Mouse (Mus musculus) left cerebral cortex, adult 18-20 months (tissue): Measurements from ENCODE around the gene Gli1. TPM values are rescaled to one million over a fixed set of nuclear protein-coding genes. Genes with fewer than 3 reads are reported as not detected.
"Not testable (repeated sequence)": the region's sequence is repeated elsewhere in the genome, so short reads cannot be mapped to it uniquely, and the experiment has no call there.

Source experiments
- DNase-seq, 2 experiments: peaks; one replicate each; pipeline ENCODE4 v3.0.0; 2021 to 2022; ENCODE audit warnings: low spot score in 2 of 2, mixed read lengths in 1 of 2
- total RNA-seq, 2 experiments: library from RNA; stranded (reverse); gene quantifications; 2 replicates each; pipeline ENCODE4 v1.2.3; 2021

Gli1 gene
- total RNA-seq, 2 experiments from 2014 or later, result 3.0 to 4.4 TPM

DNA sequence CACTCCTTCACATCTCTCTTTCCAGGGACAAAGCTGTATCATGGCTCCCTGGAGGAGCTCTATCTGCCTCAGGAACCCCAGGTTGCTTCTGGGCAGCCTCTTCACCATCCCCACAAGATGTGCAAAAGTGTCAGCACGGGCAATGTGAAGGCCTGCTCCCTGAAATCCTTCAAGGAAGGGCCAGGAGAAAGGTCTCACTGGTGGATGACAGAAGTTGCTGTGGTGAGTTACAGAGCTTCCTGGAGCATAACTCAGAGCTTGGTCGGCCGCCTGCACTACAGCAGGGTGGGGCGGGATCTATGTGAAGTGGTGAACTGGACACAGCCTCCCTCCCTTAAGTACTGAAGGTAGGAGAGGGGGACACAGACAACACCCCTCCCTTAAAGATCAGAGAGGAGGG, 19.1 kb downstream of the Gli1 start:
- DNase-seq, result no peak

DNA sequence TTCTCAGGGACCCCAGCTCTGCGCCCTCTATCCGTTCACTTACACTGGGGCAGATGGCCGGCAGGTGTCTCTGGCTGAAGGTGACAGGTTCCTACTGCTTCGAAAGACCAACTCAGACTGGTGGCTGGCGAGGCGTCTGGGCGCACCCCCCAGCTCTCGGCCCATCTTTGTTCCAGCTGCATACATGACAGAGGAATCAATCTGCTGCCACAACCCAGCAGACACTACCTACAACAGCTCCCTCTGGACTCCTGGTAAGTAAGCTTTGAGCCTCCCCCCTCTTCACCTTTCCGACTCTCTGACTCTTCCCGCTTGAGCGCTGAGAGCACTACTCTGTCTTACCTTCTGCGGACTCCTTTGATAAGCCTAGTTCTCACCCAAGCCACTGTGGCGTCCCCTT, 19.6 kb downstream of the Gli1 start:
- DNase-seq, result no peak

DNA sequence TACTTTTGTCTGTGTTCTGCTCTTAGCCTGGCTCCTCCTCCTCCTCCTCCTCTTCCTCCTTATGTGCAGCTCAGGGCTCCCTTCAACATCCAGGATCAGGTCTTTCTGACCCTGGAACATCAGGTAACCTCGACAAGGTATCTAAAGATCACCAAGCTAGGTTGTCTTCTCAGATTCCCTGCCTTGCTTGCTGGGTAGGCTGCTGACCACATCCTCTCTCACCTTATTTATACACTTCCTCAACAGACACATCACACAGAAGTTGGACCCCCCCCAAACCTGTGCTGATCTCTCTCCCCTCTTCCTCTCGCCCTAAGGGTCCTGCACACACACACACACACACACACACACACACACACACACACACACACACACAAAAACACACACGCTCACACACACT, 20.2 kb downstream of the Gli1 start, which contains the start of gene Arhgap9:
Gene Arhgap9 (plus strand): TSS at position 344 of the 400 bp plus-strand sequence.
- DNase-seq, result no peak

DNA sequence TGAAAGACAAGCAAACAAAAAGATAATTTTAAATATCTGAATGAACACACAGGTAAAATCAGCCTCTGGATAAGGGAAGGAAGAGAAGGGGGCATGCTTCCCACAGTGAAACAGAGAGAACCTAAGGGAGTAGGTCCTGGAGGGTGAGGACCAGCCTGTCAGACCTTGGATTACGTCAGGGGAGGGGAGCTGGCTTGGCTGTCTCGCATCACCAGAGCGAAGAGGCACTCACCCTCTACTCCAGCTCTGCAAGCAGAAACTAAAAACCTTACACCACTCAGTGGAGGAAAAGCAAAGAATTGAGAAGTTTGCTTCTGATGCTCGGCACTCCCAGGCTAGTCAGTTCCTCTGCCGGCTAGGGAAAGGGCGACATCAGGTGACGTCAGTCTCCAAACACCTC, 21.8 kb downstream of the Gli1 start:
- no peak for DNase-seq

DNA sequence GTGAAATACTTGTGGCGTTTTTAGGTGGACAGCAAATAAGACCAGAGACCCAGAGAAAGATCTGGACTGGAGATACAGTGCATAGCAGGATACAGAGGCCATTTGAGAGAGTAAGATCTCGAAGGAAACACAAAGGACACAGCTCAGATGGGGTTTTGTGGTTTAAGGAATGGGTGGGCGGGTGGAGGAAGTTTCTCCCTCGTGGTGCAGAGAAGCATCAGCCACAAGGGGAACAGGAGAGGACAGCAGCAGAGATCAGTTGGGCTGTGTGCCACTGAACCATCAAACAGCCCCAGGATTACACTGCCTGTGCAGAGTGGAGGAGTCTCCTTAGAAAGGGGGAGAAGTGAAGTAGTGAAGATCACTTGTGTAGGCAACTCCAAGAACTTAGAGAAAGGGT, 23.8 kb downstream of the Gli1 start:
- no peak for DNase-seq

DNA sequence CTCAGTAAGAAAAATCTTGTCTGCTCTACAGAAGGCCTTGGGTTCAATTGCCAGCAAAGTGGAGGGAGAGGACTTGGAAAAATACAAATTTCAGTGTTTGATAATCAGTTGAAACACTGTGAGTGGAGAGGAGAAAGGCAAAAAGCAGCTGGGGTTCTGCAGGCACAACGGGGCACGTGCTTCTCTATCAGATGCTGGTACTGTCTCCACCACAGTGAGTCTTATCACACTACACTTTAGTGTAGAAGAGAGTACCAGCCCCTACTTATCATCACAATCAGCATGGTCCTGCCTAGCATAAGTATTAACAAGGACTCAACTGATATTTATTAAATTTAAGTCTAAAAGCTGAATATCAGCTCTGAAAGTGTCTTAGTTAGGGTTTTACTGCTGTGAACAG, 24.5 kb downstream of the Gli1 start:
- no peak for DNase-seq

- not testable (repeated sequence) for DNase-seq
Measured at GRCm38 (mm10) chr10:127314950-127315349, 26.8 kb downstream of the Gli1 start.

- not testable (repeated sequence) for DNase-seq
Measured at GRCm38 (mm10) chr10:127313516-127313915, 28.3 kb downstream of the Gli1 start.

GRCm38 (mm10) chr10:127312858-127313257, 28.9 kb downstream of the Gli1 start:
- DNase-seq, result no peak

- DNase-seq, result peak; percentile 64 to 73
Measured at GRCm38 (mm10) chr10:127312356-127312676, 29.5 kb downstream of the Gli1 start.

- DNase-seq, result peak; percentile 94 to 95
Measured at GRCm38 (mm10) chr10:127311476-127312355, 30.1 kb downstream of the Gli1 start, which contains the start of gene Mars. Mars (minus strand) TSS chr10:127311786.

DNA sequence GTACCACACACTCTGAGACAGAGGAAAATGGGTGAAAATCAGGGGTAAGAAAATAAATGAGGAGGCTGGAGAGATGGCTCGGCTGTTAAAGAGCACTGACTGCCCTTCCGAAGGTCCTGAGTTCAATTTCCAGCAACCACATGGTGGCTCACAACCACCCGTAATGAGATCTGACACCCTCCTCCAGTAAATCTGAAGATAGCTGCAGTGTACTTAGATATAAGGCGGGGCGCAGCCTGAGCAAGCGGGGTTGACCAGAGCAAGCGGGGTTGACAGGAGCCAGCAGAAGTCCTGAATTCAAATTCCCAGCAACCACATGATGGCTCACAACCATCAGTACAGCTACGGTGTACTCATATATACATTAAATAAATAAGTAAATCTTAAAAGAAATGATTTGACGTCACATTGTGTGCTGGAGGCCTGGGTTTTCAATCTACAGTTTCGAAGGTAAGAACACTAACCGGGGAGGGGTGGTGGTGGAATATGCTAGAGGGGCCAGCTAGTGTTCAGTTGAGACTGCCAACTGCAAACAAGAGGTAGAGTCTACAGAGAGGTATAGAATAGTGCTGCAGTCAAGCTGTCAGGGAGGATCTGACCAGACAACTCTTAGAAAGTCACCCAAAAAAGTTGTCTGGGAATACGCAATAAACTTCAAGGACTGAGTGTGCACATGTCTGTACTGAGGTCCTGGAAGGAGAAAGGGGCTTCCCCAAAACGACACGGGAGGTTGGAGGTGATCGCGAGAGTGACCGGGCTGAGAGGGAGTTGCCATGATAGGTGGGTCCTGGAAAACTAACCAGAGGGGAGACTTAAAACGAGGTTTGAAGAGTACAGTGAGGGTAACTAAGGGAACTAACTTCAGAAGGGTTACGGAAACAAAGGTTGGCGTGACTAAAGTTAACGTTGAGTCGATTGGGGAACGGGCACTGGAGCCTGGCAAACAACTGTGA, 31.0 kb downstream of the Gli1 start:
- no peak for DNase-seq

DNA sequence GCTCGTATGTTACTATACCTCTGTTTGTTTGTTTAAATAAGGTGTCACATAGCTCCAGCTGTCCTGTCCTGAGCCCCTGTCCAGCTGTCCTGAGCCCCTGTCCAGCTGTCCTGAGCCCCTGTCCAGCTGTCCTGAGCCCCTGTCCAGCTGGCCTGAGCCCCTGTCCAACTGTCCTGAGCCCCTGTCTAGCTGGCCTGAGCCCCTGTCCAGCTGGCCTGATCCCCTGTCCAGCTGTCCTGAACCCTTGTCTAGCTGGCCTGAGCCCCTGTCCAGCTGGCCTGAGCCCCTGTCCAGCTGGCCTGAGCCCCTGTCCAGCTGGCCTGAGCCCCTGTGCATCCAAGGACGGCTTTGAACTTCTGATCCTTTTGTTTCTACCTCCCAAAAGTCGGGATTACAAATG, 32.6 kb downstream of the Gli1 start:
- DNase-seq, result not testable (repeated sequence)

DNA sequence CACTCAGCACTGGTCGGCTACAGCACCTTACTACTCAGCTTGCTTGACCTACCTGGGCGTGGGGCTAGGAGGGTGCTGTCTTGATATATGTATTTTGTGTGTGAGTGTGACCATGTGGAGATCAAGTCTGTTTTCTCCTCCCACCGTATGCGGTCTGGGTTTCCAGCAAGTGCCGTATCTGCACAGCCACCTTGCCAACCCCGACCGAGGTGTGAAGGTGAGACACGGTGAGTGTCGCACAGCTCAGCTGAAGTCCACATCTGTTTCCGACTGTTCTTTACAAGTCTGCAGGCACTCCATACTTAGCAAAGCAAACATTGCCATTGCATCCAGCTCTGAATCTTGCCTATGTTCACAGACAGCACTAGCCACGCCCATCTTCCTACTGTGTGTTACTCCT, 38.6 kb downstream of the Gli1 start:
- DNase-seq, result no peak

DNA sequence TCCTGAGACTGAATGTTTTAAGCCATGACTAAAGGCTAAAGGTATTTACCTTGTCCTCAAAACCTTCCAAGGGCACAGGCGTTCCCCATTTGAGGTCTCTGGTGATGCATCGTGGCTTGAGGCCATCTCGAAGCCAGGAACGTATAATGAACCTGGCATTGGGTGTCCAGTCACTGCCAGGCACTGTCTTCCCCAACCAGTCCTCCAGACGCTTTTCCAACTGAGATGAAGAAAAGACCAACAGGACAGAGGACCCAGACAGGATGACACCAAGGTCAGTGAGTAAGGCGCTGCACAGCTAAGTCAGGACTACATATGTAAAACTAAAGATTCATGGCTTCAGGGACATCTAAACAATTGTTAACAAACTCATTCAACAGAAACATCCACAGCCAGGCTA, 41.4 kb downstream of the Gli1 start:
- DNase-seq, result no peak

DNA sequence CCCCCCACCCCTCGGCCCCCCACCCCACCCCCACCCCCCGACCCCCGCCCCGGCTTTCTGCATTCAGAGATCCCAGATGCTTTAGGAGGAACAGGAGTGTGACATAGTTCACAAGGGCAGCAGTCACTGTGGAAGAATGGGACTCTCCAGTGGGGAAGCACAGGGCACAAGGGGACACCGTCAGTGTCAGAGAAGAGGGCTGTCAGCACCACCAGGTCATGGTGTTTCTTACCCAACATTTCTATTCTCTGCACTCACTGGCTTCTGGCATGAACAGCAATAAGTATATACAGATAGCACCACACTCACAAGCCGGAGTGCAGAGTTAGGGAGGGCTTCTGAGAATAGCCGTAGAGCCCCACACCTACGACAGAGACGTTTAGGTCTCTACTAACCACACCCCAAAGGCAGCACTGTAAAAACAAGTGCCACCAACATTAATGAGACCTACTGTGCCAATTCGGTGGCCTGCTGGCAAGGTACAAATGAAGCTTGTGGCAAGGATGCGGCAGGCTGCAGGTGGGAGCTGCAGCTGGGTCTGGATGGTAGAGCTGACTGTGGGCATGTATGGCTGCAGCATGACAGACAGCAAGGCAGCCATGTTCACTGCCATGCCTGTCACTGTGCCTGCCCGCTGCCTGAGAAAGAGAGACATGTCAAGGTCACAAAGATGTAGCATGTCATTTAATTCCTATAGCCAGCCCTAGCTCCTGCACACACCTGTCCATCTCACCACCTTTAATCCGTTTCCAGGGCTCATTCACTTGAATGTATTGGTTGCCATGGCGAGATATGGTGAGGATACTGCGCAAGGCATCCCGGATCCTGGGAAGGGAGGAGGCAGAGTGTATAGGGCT, 44.5 kb downstream of the Gli1 start:
- no peak for DNase-seq

DNA sequence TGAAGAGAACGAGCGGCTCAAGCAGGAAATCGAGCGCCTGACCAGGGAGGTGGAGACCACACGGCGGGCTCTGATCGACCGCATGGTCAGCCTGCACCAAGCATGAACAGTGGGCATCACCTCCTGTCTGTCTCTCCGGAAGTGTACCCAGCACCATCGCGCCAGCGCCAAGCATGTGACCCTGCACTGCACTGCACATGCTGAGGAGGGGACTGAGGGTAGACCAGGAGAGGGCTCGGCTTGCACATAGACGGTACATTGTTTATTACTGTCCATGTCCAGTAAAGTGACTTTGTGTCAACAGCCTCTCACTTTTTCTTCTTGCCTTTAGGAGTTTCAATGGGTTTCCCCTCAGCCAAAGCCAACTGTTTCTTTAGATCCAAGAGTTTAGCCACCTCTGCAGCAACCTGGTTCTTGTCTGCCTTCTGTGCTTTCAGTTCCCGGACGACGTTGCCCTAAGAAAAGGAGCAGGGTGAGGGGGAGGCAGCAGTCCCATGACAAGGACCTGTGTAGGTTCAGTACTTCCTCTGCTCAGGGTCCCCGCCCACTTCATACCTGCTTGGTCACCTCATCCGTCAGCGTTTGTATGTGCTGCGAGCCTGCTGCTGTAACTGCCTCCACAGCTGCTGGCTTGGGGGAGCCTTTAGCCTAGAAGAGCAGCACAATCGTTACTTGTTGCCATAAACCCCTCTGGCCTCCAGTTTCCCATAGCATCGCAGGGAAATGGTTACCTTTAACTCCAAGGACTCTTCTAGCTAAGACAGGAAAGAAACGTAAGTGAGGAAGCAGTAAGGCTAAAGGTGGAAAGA, 45.6 kb downstream of the Gli1 start:
- no peak for DNase-seq

DNA sequence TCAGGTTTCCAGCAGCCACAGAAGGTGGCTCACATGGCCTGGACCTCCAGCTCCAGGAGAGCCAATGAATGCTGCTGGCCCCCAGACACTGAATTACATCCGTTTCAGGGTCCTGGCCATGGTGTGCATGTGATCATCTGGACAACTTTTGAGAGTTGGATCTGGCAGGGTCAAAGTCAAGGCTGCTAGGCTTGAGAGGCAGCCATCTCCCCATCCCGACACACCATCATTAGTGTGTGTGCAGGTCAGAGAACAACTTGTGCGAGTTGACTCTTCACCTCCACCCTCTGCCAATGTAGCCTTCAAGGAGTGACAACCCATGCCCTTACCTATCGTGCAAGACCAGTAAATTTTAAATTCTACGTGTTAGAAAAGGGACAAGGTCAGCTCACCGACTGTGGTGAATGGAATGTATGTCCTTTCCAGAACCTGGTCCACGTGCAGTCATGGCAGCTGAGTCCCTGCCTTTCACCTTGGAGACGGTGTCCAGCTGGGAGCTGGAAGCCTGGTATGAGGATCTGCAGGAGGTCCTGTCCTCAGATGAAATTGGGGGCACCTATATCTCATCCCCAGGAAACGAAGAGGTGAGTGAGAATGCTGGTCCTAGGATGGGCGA, 46.8 kb downstream of the Gli1 start:
- no peak for DNase-seq

DNA sequence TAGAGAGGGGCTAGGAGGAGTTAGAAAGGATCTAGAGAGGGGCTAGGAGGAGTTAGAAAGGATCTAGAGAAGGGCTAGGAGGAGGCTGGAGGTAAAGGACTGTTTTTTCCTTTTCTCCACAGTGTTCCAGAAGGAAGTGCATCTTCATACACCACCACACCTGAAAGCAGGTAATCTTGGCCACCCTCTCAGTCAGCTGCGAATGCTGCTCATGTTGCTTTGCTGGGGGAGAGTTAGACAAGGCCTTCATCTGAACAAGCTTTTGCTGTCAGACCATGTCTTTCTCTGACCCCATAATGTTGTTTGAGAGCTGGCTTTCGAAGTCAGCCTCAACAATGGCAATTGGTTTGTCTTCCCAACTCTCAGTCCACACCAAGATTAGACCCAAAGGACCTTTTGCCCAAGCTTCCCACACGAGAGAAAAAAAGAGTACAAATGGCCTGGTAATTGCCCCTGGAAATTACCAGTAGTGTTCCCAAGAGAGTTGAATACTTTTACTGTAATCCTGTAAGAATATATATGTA, 48.1 kb downstream of the Gli1 start:
- DNase-seq, result no peak
